8 mouse cellular contexts compared by ENCODE assay signal in the genomic region with DNA sequence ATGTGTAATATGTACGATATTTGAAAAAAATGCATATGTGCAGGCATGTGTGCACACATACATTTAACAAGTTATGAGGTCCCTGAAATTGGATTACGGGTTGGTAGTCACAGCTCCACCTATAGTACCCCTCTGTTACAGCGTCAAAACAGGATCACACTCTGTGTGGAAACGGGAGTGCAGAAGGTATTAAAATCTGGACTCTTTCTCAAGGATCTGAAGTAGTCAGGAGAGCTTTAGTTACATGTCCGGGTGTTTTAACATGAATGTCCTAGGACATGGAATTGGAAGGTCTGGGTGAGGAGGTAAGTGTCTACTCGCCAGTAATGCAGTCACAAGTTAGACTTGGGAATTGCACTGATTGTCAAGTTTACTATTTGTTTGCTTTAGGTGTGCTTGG. TPM values are rescaled to one million over a fixed set of nuclear protein-coding genes. Genes with fewer than 3 reads are reported as not detected.
DNase-seq lines count a peak whose midpoint lies in the region; ATAC-seq and TF ChIP-seq lines count a peak whose summit lies in the region.

No protein-coding gene starts in this region.

- no peaks in the 10 kb centered on the region for H3K27me3 ChIP-seq in hindbrain, postnatal 0 days (ENCODE audit: insufficient read depth, low read length)
- no peaks in the 10 kb centered on the region for H3K27me3 ChIP-seq in limb, embryonic 15.5 days

- WGBS in hindbrain, postnatal 0 days: 8% methylated on average over 6 of the region's 6 CpGs
- WGBS in limb, embryonic 15.5 days: 5% methylated on average over 6 of the region's 6 CpGs

- H3K36me3 ChIP-seq in hindbrain, postnatal 0 days (ENCODE audit: insufficient read depth, low read length): no peaks in the 10 kb centered on the region
- H3K36me3 ChIP-seq in limb, embryonic 15.5 days: no peaks in the 10 kb centered on the region

- H3K27ac ChIP-seq in hindbrain, postnatal 0 days: no peak overlapping the region
- H3K27ac ChIP-seq in limb, embryonic 15.5 days: peak overlapping the region; percentile 95

- no peak overlapping the region for H3K9ac ChIP-seq in hindbrain, postnatal 0 days (replicated peaks; ENCODE audit: low read length)
- H3K9ac ChIP-seq in limb, embryonic 15.5 days: peak overlapping the region; percentile 23; the same call in 1 of the 2 replicates

- peak overlapping the region; percentile 89 for H3K4me3 ChIP-seq in hindbrain, postnatal 0 days (ENCODE audit: low read length)
- H3K4me3 ChIP-seq in limb, embryonic 15.5 days: peak overlapping the region; percentile 95

- peak; percentile 35 to 41 for DNase-seq in right cerebral cortex, postnatal 10 days (ENCODE audit: low spot score in 2 of 2)
- no peak for DNase-seq in right cerebral cortex, postnatal 36 days (ENCODE audit: low spot score in 2 of 2)
- peak; percentile 36 for DNase-seq in cerebellum, adult 8-10 months
- peak; percentile 18 to 53 for DNase-seq in frontal cortex, adult 2 months (ENCODE audit: extremely low spot score in 1 of 2, low spot score in 1 of 2)
- peak; percentile 77 for DNase-seq in hindbrain, postnatal 0 days (ENCODE audit: low spot score)
- peak; percentile 26 for DNase-seq in neural tube, embryonic 10.5 days (ENCODE audit: extremely low spot score, low spot score)
- DNase-seq in urinary bladder, postnatal 25 days (ENCODE audit: low spot score): no peak

- peak overlapping the region; percentile 86 for H3K4me2 ChIP-seq in hindbrain, postnatal 0 days (ENCODE audit: low read depth, low read length)
- peak overlapping the region; percentile 63 for H3K4me2 ChIP-seq in limb, embryonic 15.5 days

- H3K9me3 ChIP-seq in hindbrain, postnatal 0 days (ENCODE audit: low read length): no peaks in the 10 kb centered on the region
- H3K9me3 ChIP-seq in limb, embryonic 15.5 days: no peaks in the 10 kb centered on the region

- ATAC-seq in hindbrain, postnatal 0 days: no peak
- no peak for ATAC-seq in limb, embryonic 15.5 days (ENCODE audit: insufficient number of reproducible peaks, low FRiP score, low TSS enrichment, low read depth)

- peak; percentile 53 for TF ChIP-seq CTCF in hindbrain, postnatal 0 days (IDR thresholded peaks at IDR 0.05; ENCODE audit: low read depth)

- H3K4me1 ChIP-seq in hindbrain, postnatal 0 days (ENCODE audit: insufficient read depth, low read length): peaks cover 9% of the 10 kb centered on the region
- peaks cover 15% of the 10 kb centered on the region for H3K4me1 ChIP-seq in limb, embryonic 15.5 days

RNA-seq across cellular contexts. Expression of a gene that starts 34.0 kb away (rescaled TPM):
- 55.1 and 61.7 TPM in 2 replicates for polyA plus RNA-seq in frontal cortex, adult 2 months (2012; rRNA removed)
- 24.9 and 32.7 TPM in 2 replicates for total RNA-seq in hindbrain, postnatal 0 days (2014; rRNA removed)
- 38.2 and 45.8 TPM in 2 replicates for polyA plus RNA-seq in hindbrain, postnatal 0 days (2015; fragmentation: Nextera tagmentation; extraction: Ambion mirVana)
- 63.0 and 68.1 TPM in 2 replicates for polyA plus RNA-seq in limb, embryonic 15.5 days (2015; fragmentation: Nextera tagmentation; extraction: Ambion mirVana)

Comparison
In these comparisons a context has a peak if more than half of its experiments do, and no peak if none do; other contexts are left out.
1. DNase-seq: peak in right cerebral cortex, postnatal 10 days (2 of 2), cerebellum, adult 8-10 months (single experiment), frontal cortex, adult 2 months (2 of 2), hindbrain, postnatal 0 days (single experiment) and neural tube, embryonic 10.5 days (single experiment); none in right cerebral cortex, postnatal 36 days (0 of 2) and urinary bladder, postnatal 25 days (single experiment).